Mouse (Mus musculus): ENCODE results near the gene Sorcs3.

- TF ChIP-seq MYOG (IDR thresholded peaks at IDR 0.05; ENCODE audit: control insufficient read depth, extremely low read depth, insufficient read length) (no peak), CTCF (IDR thresholded peaks at IDR 0.05; ENCODE audit: control insufficient read depth, insufficient read depth, insufficient read length) (no peak), FOSL1 (IDR thresholded peaks at IDR 0.05; ENCODE audit: insufficient read depth, low read length, poor library complexity, severe bottlenecking) (no peak)
Measured at GRCm38 (mm10) chr19:48310338-48310710, 104.5 kb downstream of the Sorcs3 start.
